Mouse (Mus musculus): ENCODE data around the gene Hapln3. TPM values are rescaled to one million over a fixed set of nuclear protein-coding genes. Genes with fewer than 3 reads are reported as not detected.
A peak's percentile ranks its signal among the peaks of the same experiment; 100 is the strongest.

The Hapln3 gene
- total RNA-seq, 2 experiments from 2014 or later, result 1.4 to 1.9 TPM

DNA sequence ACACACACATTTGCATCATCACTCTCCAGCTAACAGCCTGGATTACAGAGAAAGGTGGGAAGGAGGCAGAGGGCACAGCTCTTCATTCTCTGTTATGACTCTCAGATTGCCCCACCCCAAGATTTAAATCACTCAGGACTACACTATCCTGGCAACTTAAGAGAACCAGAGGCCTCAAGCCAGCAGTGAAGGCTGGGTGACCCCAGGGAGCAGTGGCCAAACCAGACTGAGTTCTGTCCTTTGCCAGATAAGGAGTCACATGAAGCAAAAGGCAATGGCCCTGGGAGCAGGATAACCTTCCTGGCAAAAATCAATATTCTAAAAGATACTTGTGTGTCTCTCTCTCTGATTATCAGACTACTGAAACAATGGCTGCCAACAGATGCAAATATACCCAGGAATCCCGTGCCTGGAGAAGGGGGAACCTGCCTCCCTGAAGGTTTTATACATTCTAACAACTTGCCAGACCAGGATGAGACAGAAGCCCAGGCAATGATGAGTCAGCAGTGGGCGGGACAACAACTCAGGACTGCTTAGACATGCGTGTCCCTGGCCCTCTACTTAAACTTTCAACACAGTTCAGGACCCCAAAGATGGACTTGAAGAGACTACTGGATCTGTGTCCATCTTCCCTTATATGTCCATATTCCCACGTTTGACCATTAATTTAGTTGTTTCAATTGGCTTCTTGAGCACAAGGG, 9.2 kb upstream of the Hapln3 start:
- H3K4me3 ChIP-seq, result no peak overlapping the region
- no peak for TF ChIP-seq CTCF (IDR thresholded peaks at IDR 0.05)
- no peak for DNase-seq (ENCODE audit: extremely low spot score in 1 of 2, low spot score in 2 of 2)
- intact Hi-C loops (cut with DNase I), result loop anchor here (5.0 kb wide), 1 partner anchor 212 kb away; no protein-coding TSS in a partner anchor
- no peak overlapping the region for H3K27ac ChIP-seq

- intact Hi-C loops (cut with DNase I), result no loop called here
- H3K27ac ChIP-seq, result no peak overlapping the region
- no peak for TF ChIP-seq CTCF (IDR thresholded peaks at IDR 0.05)
- DNase-seq (ENCODE audit: extremely low spot score in 1 of 2, low spot score in 2 of 2), result no peak
- H3K4me3 ChIP-seq, result no peak overlapping the region
Observed at GRCm38 (mm10) chr7:79139328-79139824, 8.6 kb upstream of the Hapln3 start.

GRCm38 (mm10) chr7:79133391-79133790, 2.6 kb upstream of the Hapln3 start:
- TF ChIP-seq CTCF (IDR thresholded peaks at IDR 0.05), result no peak; the same call in 1 of the 2 replicates
- no peak overlapping the region for H3K4me3 ChIP-seq
- intact Hi-C loops (cut with DNase I), result no loop called here
- H3K27ac ChIP-seq, result no peak overlapping the region
- no peak for DNase-seq (ENCODE audit: extremely low spot score in 1 of 2, low spot score in 2 of 2)

- Histone ChIP-seq H3K27ac (no peak overlapping the region), H3K4me3 (peak overlapping the region; percentile 15)
- no peak for TF ChIP-seq CTCF (IDR thresholded peaks at IDR 0.05)
- intact Hi-C loops (cut with DNase I), result no loop called here
- no peak for DNase-seq (ENCODE audit: extremely low spot score in 1 of 2, low spot score in 2 of 2)
Observed at GRCm38 (mm10) chr7:79130385-79130784, 433 bp downstream of the Hapln3 start.

- DNase-seq (ENCODE audit: extremely low spot score in 1 of 2, low spot score in 2 of 2), result no peak
- intact Hi-C loops (cut with DNase I), result no loop called here
- no peak overlapping the region for H3K27ac ChIP-seq
- no peak overlapping the region for H3K4me3 ChIP-seq
- peak; percentile 42 for TF ChIP-seq CTCF (IDR thresholded peaks at IDR 0.05)
Observed at GRCm38 (mm10) chr7:79129883-79130282, 935 bp downstream of the Hapln3 start.

DNA sequence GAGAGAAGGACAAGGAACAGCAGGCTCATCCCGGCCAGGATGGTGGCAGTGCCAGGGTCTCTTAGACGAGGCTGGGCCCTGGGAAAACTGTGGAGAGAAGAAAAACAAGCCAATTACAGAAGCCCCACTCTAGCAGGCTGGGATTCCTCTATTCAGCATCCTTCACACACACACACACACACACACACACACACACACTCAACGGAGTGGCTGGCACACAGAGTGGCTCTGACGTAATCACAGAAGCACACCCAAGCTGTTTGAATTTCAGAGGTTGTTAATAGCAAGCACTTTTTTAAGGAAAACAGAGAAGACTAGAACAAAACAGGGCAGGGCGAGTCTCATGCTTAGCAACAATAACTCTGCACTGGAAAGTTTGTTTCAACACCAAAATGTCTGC, 7.4 kb downstream of the Hapln3 start:
- TF ChIP-seq CTCF (IDR thresholded peaks at IDR 0.05), result no peak
- Histone ChIP-seq H3K4me3 (no peak overlapping the region), H3K27ac (no peak overlapping the region)
- peak in 1 of 2 experiments; percentile 26 for DNase-seq (ENCODE audit: extremely low spot score in 1 of 2, low spot score in 2 of 2)
- intact Hi-C loops (cut with DNase I), result no loop called here

GRCm38 (mm10) chr7:79113848-79114247, 17.0 kb downstream of the Hapln3 start:
- H3K27ac ChIP-seq, result no peak overlapping the region
- no peak overlapping the region for H3K4me3 ChIP-seq
- TF ChIP-seq CTCF (IDR thresholded peaks at IDR 0.05), result no peak
- intact Hi-C loops (cut with DNase I), result no loop called here
- no peak for DNase-seq (ENCODE audit: extremely low spot score in 1 of 2, low spot score in 2 of 2)

- no peak for DNase-seq (ENCODE audit: extremely low spot score in 1 of 2, low spot score in 2 of 2)
Observed at GRCm38 (mm10) chr7:79096492-79096891, 34.3 kb downstream of the Hapln3 start.

GRCm38 (mm10) chr7:79089111-79089510, 41.7 kb downstream of the Hapln3 start:
- no peak overlapping the region for H3K27ac ChIP-seq
- intact Hi-C loops (cut with DNase I), result no loop called here
- TF ChIP-seq CTCF (IDR thresholded peaks at IDR 0.05), result peak; percentile 63
- no peak for DNase-seq (ENCODE audit: extremely low spot score in 1 of 2, low spot score in 2 of 2)
- H3K4me3 ChIP-seq, result no peak overlapping the region

More at GRCm38 (mm10) chr7:79096492-79096891, 34.3 kb downstream of the Hapln3 start:
- intact Hi-C loops (cut with DNase I), result no loop called here
- no peak overlapping the region for H3K4me3 ChIP-seq
- no peak for TF ChIP-seq CTCF (IDR thresholded peaks at IDR 0.05)
- H3K27ac ChIP-seq, result no peak overlapping the region

DNA sequence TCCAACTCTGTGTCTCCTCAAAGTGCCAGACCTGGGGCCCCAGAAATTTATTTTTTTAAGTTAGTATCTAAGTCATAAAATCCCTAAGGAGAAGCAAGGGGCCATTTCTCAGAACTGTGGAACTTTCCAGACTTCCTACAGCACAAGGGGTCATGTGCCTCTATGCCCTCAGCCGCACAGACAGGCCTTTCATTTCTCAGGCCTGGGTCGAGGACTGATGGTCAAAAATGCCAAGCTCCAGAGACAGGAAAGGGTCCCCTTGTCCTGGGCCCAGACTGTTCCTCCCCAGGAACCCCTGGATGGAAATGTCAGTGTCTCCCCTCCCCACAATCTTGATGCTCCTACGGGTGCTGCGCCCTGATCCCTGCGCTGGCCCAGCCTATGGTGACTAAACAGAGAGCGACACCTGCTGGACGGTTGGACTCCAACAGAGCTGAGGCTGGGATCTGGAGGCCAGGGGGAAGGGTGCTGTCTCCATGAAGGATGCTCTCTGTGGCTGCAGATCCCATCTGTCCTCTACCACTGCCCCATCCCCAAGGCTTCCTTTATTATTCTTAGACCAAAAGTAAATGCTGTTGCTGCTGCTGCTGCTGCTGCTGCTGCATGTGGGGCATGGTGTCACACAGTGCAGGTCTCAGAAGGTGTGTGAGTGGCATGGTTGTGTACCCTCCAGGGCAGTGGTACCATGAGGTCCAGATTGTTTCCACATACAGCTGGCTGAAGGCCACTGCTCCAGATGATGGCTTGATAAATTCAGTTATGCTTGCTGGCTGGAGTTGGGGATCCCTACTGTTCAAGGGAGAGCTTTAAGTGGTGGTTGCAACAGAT, 50.0 kb downstream of the Hapln3 start:
- DNase-seq (ENCODE audit: extremely low spot score in 1 of 2, low spot score in 2 of 2), result peak; percentile 63 to 78
- intact Hi-C loops (cut with DNase I), result loop anchor here (1.0 to 5.0 kb wide), 2 partner anchors 156 to 288 kb away; no protein-coding TSS in a partner anchor
- TF ChIP-seq CTCF (IDR thresholded peaks at IDR 0.05), result peak; percentile 84
- Histone ChIP-seq H3K27ac (no peak overlapping the region), H3K4me3 (no peak overlapping the region)

- Histone ChIP-seq H3K27ac (no peak overlapping the region), H3K4me3 (no peak overlapping the region)
- no peak for DNase-seq (ENCODE audit: extremely low spot score in 1 of 2, low spot score in 2 of 2)
- intact Hi-C loops (cut with DNase I), result no loop called here
- no peak for TF ChIP-seq CTCF (IDR thresholded peaks at IDR 0.05)
Observed at GRCm38 (mm10) chr7:79079212-79079611, 51.6 kb downstream of the Hapln3 start.

GRCm38 (mm10) chr7:79068231-79068630, 62.6 kb downstream of the Hapln3 start:
- no peak for TF ChIP-seq CTCF (IDR thresholded peaks at IDR 0.05)

More at GRCm38 (mm10) chr7:79068231-79068630, 62.6 kb downstream of the Hapln3 start:
- no peak for DNase-seq (ENCODE audit: extremely low spot score in 1 of 2, low spot score in 2 of 2)
- intact Hi-C loops (cut with DNase I), result no loop called here
- Histone ChIP-seq H3K27ac (no peak overlapping the region), H3K4me3 (no peak overlapping the region)

Data from left cerebral cortex, adult 2 months (tissue).